Mouse (Mus musculus): Measurements from ENCODE around the gene Itga4. TPM values are rescaled to one million over a fixed set of nuclear protein-coding genes. Genes with fewer than 3 reads are reported as not detected.

Itga4 gene
- polyA plus RNA-seq, 1 experiment from 2014 or later = 4.5 TPM

DNA sequence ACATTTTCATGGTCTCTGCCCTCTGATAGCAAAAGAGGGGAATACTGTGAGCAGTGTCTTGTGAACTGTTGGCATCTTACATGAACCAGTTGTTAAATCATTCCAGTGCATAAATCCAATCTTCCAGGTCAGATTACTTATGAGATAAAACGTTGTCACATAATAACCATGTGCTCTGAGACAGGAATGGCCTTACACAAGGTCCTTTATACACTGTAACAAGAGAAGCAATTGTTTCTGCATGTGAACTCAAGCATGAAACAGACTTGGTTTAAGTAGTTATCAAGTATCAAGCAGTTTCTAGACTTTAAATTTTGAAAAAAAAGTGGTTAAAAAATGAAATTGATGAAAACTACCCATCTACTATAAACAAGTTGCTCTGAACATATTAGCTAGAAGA lies 4.7 kb upstream of the Itga4 start:
- H3K4me2 ChIP-seq (replicated peaks; ENCODE audit: low read depth, low read length) = no peak overlapping the region
- no peak for TF ChIP-seq EP300 (IDR thresholded peaks at IDR 0.05)
- no peak for TF ChIP-seq CTCF (IDR thresholded peaks at IDR 0.05)

GRCm38 (mm10) chr2:79253754-79254197 lies 1.4 kb upstream of the Itga4 start:
- Histone ChIP-seq H3K27ac (ENCODE audit: low read length) (no peak overlapping the region), H3K4me1 (ENCODE audit: insufficient read depth, low read depth, low read length) (no peaks in the 10 kb centered on the region), H3K4me2 (replicated peaks; ENCODE audit: low read depth, low read length) (no peak overlapping the region), H3K4me3 (ENCODE audit: low read depth, low read length) (no peak overlapping the region), H3K36me3 (ENCODE audit: insufficient read depth, low read length) (no peaks in the 10 kb centered on the region), H3K9me3 (ENCODE audit: low read length) (no peaks in the 10 kb centered on the region), H3K9ac (replicated peaks; ENCODE audit: low read depth) (no peak overlapping the region), H3K27me3 (replicated peaks; ENCODE audit: insufficient read depth, low read length) (no peaks in the 10 kb centered on the region)
- no peak for TF ChIP-seq EP300 (IDR thresholded peaks at IDR 0.05)
- TF ChIP-seq CTCF (IDR thresholded peaks at IDR 0.05) = no peak
- ATAC-seq (no peak), DNase-seq (ENCODE audit: low spot score) (no peak)
- 53% methylated on average over 8 of the region's 8 CpGs for WGBS

More for the DNA sequence above, 4.7 kb upstream of the Itga4 start:
- H3K27ac ChIP-seq (ENCODE audit: low read length) = no peak overlapping the region
- no peaks in the 10 kb centered on the region for H3K4me1 ChIP-seq (ENCODE audit: insufficient read depth, low read depth, low read length)
- ATAC-seq (no peak), DNase-seq (ENCODE audit: low spot score) (no peak)
- no peaks in the 10 kb centered on the region for H3K36me3 ChIP-seq (ENCODE audit: insufficient read depth, low read length)
- H3K9ac ChIP-seq (replicated peaks; ENCODE audit: low read depth) = no peak overlapping the region
- H3K27me3 ChIP-seq (replicated peaks; ENCODE audit: insufficient read depth, low read length) = no peaks in the 10 kb centered on the region
- H3K9me3 ChIP-seq (ENCODE audit: low read length) = no peaks in the 10 kb centered on the region
- 20% methylated on average over 1 of the region's 1 CpGs for WGBS
- no peak overlapping the region for H3K4me3 ChIP-seq (ENCODE audit: low read depth, low read length)

DNA sequence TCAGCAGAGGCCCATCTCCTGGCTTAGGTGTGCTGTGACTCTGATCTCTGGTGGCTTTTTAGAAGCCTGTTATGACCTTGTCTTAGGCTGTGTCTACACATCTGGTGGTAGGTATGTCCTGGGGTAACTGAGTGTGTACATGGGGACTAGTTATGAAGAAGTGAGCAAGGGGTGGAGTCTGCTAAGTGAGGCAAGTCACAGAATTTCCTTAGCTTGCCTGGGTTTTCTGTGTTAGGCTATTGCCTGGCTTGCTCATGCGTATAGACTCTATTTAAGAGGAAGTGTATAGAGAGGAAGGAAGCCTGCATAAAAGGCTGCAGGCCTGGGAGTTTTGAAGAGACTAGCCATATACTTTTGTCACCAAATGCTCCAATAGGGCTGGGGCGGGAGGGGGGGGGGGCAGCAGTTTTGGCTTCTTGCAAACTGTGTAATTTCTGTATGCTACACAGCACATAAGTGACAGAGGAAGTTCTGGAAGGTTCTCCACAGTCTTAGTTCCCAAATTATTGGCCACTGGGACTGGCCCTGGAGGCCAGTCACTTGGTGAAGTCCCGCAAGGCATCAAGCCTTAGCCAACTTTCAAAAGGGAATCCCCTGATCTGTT lies 536 bp upstream of the Itga4 start:
- no peaks in the 10 kb centered on the region for H3K9me3 ChIP-seq (ENCODE audit: low read length)
- TF ChIP-seq EP300 (IDR thresholded peaks at IDR 0.05) (no peak), CTCF (IDR thresholded peaks at IDR 0.05) (no peak)
- no peak overlapping the region for H3K9ac ChIP-seq (replicated peaks; ENCODE audit: low read depth)
- ATAC-seq (peak; percentile 45), DNase-seq (ENCODE audit: low spot score) (peak; percentile 64)
- 59% methylated on average over 3 of the region's 3 CpGs for WGBS
- H3K4me2 ChIP-seq (replicated peaks; ENCODE audit: low read depth, low read length) = peak overlapping the region; percentile 61
- H3K4me1 ChIP-seq (ENCODE audit: insufficient read depth, low read depth, low read length) = no peaks in the 10 kb centered on the region
- no peaks in the 10 kb centered on the region for H3K27me3 ChIP-seq (replicated peaks; ENCODE audit: insufficient read depth, low read length)
- H3K4me3 ChIP-seq (ENCODE audit: low read depth, low read length) = 0 out of 2 replicates have a peak overlapping the region, but pooled peaks have one; percentile 40
- H3K27ac ChIP-seq (ENCODE audit: low read length) = peak overlapping the region; percentile 66; the same call in 1 of the 2 replicates
- H3K36me3 ChIP-seq (ENCODE audit: insufficient read depth, low read length) = no peaks in the 10 kb centered on the region

DNA sequence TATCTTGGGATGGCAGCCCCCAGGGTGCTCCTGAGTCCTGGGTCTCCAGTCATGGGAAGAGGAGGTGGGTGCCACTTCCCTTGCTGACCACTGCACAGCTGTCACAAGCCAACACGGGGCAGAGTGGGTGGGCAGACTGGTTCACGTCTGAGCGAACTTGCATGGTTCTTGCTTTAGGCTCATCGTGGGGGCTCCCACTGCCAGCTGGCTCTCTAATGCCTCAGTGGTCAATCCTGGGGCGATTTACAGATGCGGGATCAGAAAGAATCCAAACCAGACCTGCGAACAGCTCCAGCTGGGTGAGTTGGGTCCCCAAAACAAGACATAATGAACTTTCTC lies 744 bp downstream of the Itga4 start:
- no peaks in the 10 kb centered on the region for H3K36me3 ChIP-seq (ENCODE audit: insufficient read depth, low read length)
- WGBS = 19% methylated on average over 7 of the region's 7 CpGs
- no peak for DNase-seq (ENCODE audit: low spot score)
- TF ChIP-seq EP300 (IDR thresholded peaks at IDR 0.05) (no peak), CTCF (IDR thresholded peaks at IDR 0.05) (no peak)
- peak overlapping the region; percentile 61 for H3K4me2 ChIP-seq (replicated peaks; ENCODE audit: low read depth, low read length)
- no peaks in the 10 kb centered on the region for H3K4me1 ChIP-seq (ENCODE audit: insufficient read depth, low read depth, low read length)
- peak overlapping the region; percentile 40 for H3K4me3 ChIP-seq (ENCODE audit: low read depth, low read length)
- 0 out of 2 replicates have a peak, but pooled peaks have one; percentile 10 for ATAC-seq
- H3K9me3 ChIP-seq (ENCODE audit: low read length) = no peaks in the 10 kb centered on the region
- H3K9ac ChIP-seq (replicated peaks; ENCODE audit: low read depth) = peak overlapping the region; percentile 23; the same call in 1 of the 2 replicates
- peak overlapping the region; percentile 66 for H3K27ac ChIP-seq (ENCODE audit: low read length)
- H3K27me3 ChIP-seq (replicated peaks; ENCODE audit: insufficient read depth, low read length) = no peaks in the 10 kb centered on the region

GRCm38 (mm10) chr2:79256376-79256775 lies 1.1 kb downstream of the Itga4 start:
- ATAC-seq (no peak), DNase-seq (ENCODE audit: low spot score) (no peak)
- H3K4me1 ChIP-seq (ENCODE audit: insufficient read depth, low read depth, low read length) = no peaks in the 10 kb centered on the region
- H3K4me2 ChIP-seq (replicated peaks; ENCODE audit: low read depth, low read length) = peak overlapping the region; percentile 61
- no peaks in the 10 kb centered on the region for H3K27me3 ChIP-seq (replicated peaks; ENCODE audit: insufficient read depth, low read length)
- no peaks in the 10 kb centered on the region for H3K36me3 ChIP-seq (ENCODE audit: insufficient read depth, low read length)
- H3K27ac ChIP-seq (ENCODE audit: low read length) = peak overlapping the region; percentile 66; the same call in 1 of the 2 replicates
- H3K9me3 ChIP-seq (ENCODE audit: low read length) = no peaks in the 10 kb centered on the region
- no peak for TF ChIP-seq CTCF (IDR thresholded peaks at IDR 0.05)
- TF ChIP-seq EP300 (IDR thresholded peaks at IDR 0.05) = no peak
- H3K4me3 ChIP-seq (ENCODE audit: low read depth, low read length) = peak overlapping the region; percentile 40
- peak overlapping the region; percentile 23; the same call in 1 of the 2 replicates for H3K9ac ChIP-seq (replicated peaks; ENCODE audit: low read depth)
- 76% methylated on average over 1 of the region's 1 CpGs for WGBS

DNA sequence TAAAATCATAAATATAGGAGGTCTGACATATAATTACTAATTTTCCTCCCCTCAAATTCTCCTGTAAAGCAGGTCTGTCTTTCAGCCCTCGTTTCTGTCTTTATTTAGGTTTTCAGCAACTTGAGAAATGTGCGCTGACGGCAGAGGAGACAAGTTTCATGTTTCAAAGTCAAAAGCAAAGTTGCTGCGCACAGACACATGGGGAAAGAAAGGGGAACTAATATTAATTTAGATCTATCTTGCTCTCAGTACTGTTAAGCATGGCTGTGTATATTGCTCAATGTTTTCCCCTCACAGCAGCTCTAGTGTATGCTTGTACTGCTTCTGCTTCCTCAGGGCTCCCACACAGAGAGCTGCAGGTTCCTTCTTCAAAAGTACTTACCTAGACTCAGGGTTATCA lies 1.7 kb downstream of the Itga4 start:
- WGBS = 41% methylated on average over 4 of the region's 4 CpGs
- H3K9me3 ChIP-seq (ENCODE audit: low read length) = no peaks in the 10 kb centered on the region
- ATAC-seq (no peak), DNase-seq (ENCODE audit: low spot score) (peak; percentile 54)
- no peaks in the 10 kb centered on the region for H3K27me3 ChIP-seq (replicated peaks; ENCODE audit: insufficient read depth, low read length)
- H3K27ac ChIP-seq (ENCODE audit: low read length) = no peak overlapping the region
- no peak for TF ChIP-seq EP300 (IDR thresholded peaks at IDR 0.05)
- no peak for TF ChIP-seq CTCF (IDR thresholded peaks at IDR 0.05)
- no peak overlapping the region for H3K9ac ChIP-seq (replicated peaks; ENCODE audit: low read depth)
- peak overlapping the region; percentile 40 for H3K4me3 ChIP-seq (ENCODE audit: low read depth, low read length)
- H3K4me2 ChIP-seq (replicated peaks; ENCODE audit: low read depth, low read length) = peak overlapping the region; percentile 61
- H3K4me1 ChIP-seq (ENCODE audit: insufficient read depth, low read depth, low read length) = no peaks in the 10 kb centered on the region
- no peaks in the 10 kb centered on the region for H3K36me3 ChIP-seq (ENCODE audit: insufficient read depth, low read length)

Data from lung, postnatal 0 days (tissue).